Mouse (Mus musculus) forebrain, postnatal 0 days (tissue): ENCODE measurements around the gene Arid5a. TPM values are rescaled to one million over a fixed set of nuclear protein-coding genes. Genes with fewer than 3 reads are reported as not detected.
A peak's percentile ranks its signal among the peaks of the same experiment; 100 is the strongest.

Source experiments
- ATAC-seq: fragments of 200-750 bp; cut with Nextera tagmentation; 2 replicates; pipeline ENCODE4 v1.8.0; 2017; ENCODE audit warnings: mild to moderate bottlenecking, moderate library complexity
- DNase-seq: peaks from one replicate; pipeline ENCODE4 v3.0.0-alpha.2; 2015
- H3K27ac ChIP-seq: fragments of 300-500 bp; sonication (generic); 2 replicates; pipeline ENCODE4 v1.5.1; 2014; ENCODE audit warnings: low read depth, mild to moderate bottlenecking, antibody characterized with exemption, low read length, moderate library complexity, mixed read lengths
- H3K27me3 ChIP-seq: fragments of 300-500 bp; sonication (generic); 2 replicates; pipeline ENCODE4 v1.6.1; 2014; ENCODE audit warnings: mild to moderate bottlenecking, low read length, mixed read lengths; ENCODE audit not compliant: insufficient read depth
- H3K36me3 ChIP-seq: fragments of 300-500 bp; sonication (generic); 2 replicates; pipeline ENCODE4 v1.6.1; 2014; ENCODE audit warnings: mild to moderate bottlenecking, moderate library complexity; ENCODE audit not compliant: insufficient read depth
- H3K4me1 ChIP-seq: fragments of 300-500 bp; sonication (generic); 2 replicates; pipeline ENCODE4 v1.6.1; 2014; ENCODE audit warnings: antibody characterized with exemption; ENCODE audit not compliant: insufficient read depth
- H3K4me2 ChIP-seq: fragments of 300-500 bp; sonication (generic); 2 replicates; pipeline ENCODE4 v1.6.1; 2014; ENCODE audit warnings: low read depth, mild to moderate bottlenecking, moderate library complexity
- H3K4me3 ChIP-seq: fragments of 300-500 bp; sonication (generic); 2 replicates; pipeline ENCODE4 v1.5.1; 2014; ENCODE audit warnings: low read depth, low read length, mixed read lengths
- H3K9ac ChIP-seq: fragments of 300-500 bp; sonication (generic); 2 replicates; pipeline ENCODE4 v1.6.1; 2014; ENCODE audit warnings: mild to moderate bottlenecking
- H3K9me3 ChIP-seq: fragments of 300-500 bp; sonication (generic); 2 replicates; pipeline ENCODE4 v1.6.1; 2016; ENCODE audit warnings: low read length
- CTCF ChIP-seq: sonication (generic); IDR thresholded peaks from 2 replicates; pipeline ENCODE4 v1.5.1; 2016; ENCODE audit warnings: antibody characterized with exemption, control low read depth, low read depth
- WGBS: fragments of 180-500 bp; shearing (Covaris S2); extraction: QIAGEN DNeasy Blood & Tissue Kit; methylation state at CpG from one replicate; pipeline ENCODE4 v1.1.7; 2014; 5-methylcytosine and 5-hydroxymethylcytosine counted together
- polyA plus RNA-seq: library from polyadenylated mRNA; unstranded; fragments of >200 nt; fragmentation: Nextera tagmentation; extraction: Ambion mirVana; gene quantifications from 2 replicates; pipeline ENCODE4 v1.2.1, GENCODE M21; 2015
- total RNA-seq: library from RNA; depleted of rRNA; stranded (reverse); fragments of >200 nt; gene quantifications from 2 replicates; pipeline ENCODE4 v1.2.3, GENCODE M21; 2014

The Arid5a gene
- total and polyA plus RNA-seq, 2 experiments from 2014 or later: 3.4 to 9.8 TPM

DNA sequence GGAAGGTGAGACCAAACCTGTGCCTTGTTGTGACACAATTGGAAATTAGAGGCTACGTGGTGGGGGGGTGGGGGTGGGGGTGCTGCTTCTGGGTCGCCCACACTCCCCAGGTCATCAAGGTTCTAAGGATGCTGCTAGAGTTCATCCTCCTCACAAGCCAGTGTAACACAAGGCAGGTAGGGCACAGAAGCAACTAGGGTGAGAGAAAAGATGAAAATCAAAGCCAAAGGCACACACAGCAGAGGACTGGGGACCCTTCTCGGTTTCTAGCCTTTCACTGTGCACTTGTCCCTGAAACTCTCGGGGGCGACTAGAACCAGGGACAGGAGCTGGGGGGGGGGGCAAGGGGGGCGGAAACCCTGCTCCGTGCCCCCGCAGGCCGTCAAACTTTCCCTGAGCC, 4.6 kb upstream of the Arid5a start:
- Histone ChIP-seq H3K9me3 (no peaks in the 10 kb centered on the region), H3K36me3 (no peaks in the 10 kb centered on the region), H3K4me1 (no peaks in the 10 kb centered on the region), H3K9ac (peak overlapping the region; percentile 39), H3K27ac (peak overlapping the region; percentile 4; the same call in 1 of the 2 replicates), H3K4me3 (peak overlapping the region; percentile 33), H3K4me2 (peak overlapping the region; percentile 58), H3K27me3 (no peaks in the 10 kb centered on the region)
- 17% methylated on average over 9 of the region's 9 CpGs for WGBS
- ATAC-seq (no peak), DNase-seq (no peak)
- no peak for TF ChIP-seq CTCF

DNA sequence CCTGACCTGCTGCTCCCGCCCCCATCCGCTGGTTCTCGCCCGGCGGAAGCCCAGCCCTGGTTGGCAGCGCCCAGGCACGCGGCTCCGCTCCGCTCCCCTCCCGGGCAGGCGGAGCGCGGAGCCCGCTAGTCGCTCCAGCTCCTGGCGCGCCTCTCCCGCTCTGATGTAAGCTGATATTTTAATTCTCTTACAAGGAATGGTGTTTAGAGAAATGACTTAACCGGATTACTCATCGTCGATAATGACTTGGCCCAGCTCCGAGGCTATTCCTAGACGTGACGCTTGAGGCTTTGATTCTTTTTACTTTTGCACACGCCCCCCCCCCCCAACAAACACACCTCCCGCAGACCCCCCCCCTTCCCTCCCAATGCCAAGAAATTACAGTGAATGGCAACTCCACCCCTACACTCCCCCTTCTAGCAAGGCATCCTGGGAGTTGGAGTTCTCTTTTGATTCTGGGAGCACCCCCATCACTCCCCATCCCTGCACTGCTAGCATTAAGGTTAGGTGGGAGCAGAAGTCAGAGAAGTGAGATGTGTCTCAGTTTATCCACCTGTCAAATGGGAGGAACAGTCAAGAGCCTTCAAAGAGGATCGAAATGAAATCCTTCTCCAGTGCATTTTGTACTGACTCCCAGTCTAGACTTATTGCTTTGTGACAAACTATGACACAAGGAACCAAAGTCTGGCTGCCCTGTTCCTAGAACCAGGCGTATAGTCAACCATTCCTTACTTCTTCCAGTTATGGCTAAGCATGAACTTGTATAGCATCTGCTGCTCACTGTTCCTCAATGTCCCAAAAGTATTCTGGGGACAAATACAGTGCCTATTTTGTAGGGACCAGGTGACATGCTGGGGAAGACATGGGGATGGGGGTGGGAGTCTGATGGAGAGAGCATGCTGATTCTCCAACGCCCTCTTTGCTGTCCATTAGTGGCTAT, 3.9 kb upstream of the Arid5a start:
- 0 out of 2 replicates have a peak, but pooled peaks cover 2% of the 10 kb centered on the region for H3K27me3 ChIP-seq
- 9% methylated on average over 30 of the region's 30 CpGs for WGBS
- peak overlapping the region; percentile 58 for H3K4me2 ChIP-seq
- H3K9me3 ChIP-seq: no peaks in the 10 kb centered on the region
- DNase-seq (peak; percentile 89), ATAC-seq (peak; percentile 72)
- peak overlapping the region; percentile 4; the same call in 1 of the 2 replicates for H3K27ac ChIP-seq
- H3K9ac ChIP-seq: peak overlapping the region; percentile 39
- H3K4me1 ChIP-seq: peaks cover 6% of the 10 kb centered on the region; the same call in 1 of the 2 replicates
- no peaks in the 10 kb centered on the region for H3K36me3 ChIP-seq
- TF ChIP-seq CTCF: no peak
- peak overlapping the region; percentile 33 for H3K4me3 ChIP-seq

DNA sequence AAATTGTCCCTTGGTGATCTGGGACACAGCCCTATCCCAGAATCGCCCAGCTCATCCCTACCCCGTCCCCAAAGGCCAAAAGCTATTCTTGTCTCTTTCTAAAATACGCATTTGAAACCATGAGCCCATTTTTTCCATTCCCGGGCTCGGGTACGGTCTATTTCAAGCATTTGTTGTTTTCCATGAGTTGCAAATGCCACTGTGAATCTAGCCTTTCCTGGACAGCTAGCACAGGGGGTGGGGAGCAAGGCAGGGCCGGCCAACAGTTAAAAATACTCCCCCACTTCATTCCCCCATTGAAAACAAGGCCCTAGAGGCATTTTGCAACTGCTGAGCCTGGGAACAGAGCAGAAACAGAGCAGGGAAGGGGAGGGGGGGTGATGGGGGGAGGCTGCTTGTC, 2.8 kb upstream of the Arid5a start:
- Histone ChIP-seq H3K27ac (no peak overlapping the region), H3K9ac (no peak overlapping the region)
- no peak for ATAC-seq

GRCm38 (mm10) chr1:36306120-36306519, 1.4 kb upstream of the Arid5a start:
- DNase-seq (no peak), ATAC-seq (no peak)
- Histone ChIP-seq H3K27ac (no peak overlapping the region), H3K4me2 (no peak overlapping the region), H3K36me3 (no peaks in the 10 kb centered on the region), H3K27me3 (peaks cover 11% of the 10 kb centered on the region), H3K4me1 (peaks cover 6% of the 10 kb centered on the region; the same call in 1 of the 2 replicates), H3K9ac (no peak overlapping the region), H3K9me3 (no peaks in the 10 kb centered on the region), H3K4me3 (no peak overlapping the region)
- TF ChIP-seq CTCF: no peak
- WGBS: 83% methylated on average over 6 of the region's 6 CpGs

More for the DNA sequence above, 2.8 kb upstream of the Arid5a start:
- no peak for DNase-seq
- TF ChIP-seq CTCF: no peak
- 67% methylated on average over 7 of the region's 7 CpGs for WGBS
- Histone ChIP-seq H3K4me1 (peaks cover 6% of the 10 kb centered on the region; the same call in 1 of the 2 replicates), H3K36me3 (no peaks in the 10 kb centered on the region), H3K4me2 (no peak overlapping the region), H3K4me3 (no peak overlapping the region), H3K27me3 (peaks cover 11% of the 10 kb centered on the region), H3K9me3 (no peaks in the 10 kb centered on the region)

GRCm38 (mm10) chr1:36307121-36307494, 425 bp upstream of the Arid5a start:
- DNase-seq (peak; percentile 31), ATAC-seq (no peak)
- H3K9me3 ChIP-seq: no peaks in the 10 kb centered on the region
- no peaks in the 10 kb centered on the region for H3K36me3 ChIP-seq
- H3K9ac ChIP-seq: no peak overlapping the region
- H3K27ac ChIP-seq: no peak overlapping the region
- H3K4me2 ChIP-seq: no peak overlapping the region
- no peak overlapping the region for H3K4me3 ChIP-seq
- 67% methylated on average over 7 of the region's 7 CpGs for WGBS
- TF ChIP-seq CTCF: no peak
- peaks cover 6% of the 10 kb centered on the region; the same call in 1 of the 2 replicates for H3K4me1 ChIP-seq
- H3K27me3 ChIP-seq: peaks cover 11% of the 10 kb centered on the region

DNA sequence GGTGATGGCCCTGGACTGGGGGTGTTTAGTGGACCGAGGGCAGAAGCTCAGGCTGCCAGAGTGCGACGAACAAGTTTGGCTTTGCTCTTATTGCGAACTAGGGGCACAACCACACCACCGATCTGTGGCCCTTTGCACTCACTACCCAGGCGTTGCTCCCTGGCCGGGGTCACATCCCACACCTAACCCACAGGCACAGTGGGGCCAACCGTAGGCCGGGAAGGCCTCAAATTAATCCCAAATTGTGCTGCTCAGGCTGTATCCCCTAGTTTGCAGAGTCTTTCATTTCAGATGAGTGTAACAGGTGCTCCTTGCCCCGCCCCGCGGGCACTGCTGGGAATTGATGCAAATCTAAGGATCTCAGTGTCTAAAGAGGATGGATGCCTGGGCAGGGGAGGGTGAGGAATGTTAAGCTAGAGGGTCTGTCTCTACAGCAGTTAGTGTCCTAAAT, 943 bp downstream of the Arid5a start:
- Histone ChIP-seq H3K4me3 (peak overlapping the region; percentile 55), H3K36me3 (no peaks in the 10 kb centered on the region), H3K4me1 (peaks cover 6% of the 10 kb centered on the region; the same call in 1 of the 2 replicates), H3K27me3 (peaks cover 11% of the 10 kb centered on the region), H3K27ac (no peak overlapping the region), H3K9ac (peak overlapping the region; percentile 46), H3K9me3 (no peaks in the 10 kb centered on the region), H3K4me2 (peak overlapping the region; percentile 95)
- WGBS: 7% methylated on average over 12 of the region's 12 CpGs
- ATAC-seq: no peak
- TF ChIP-seq CTCF: no peak
- DNase-seq: no peak

GRCm38 (mm10) chr1:36308966-36309475, 1.5 kb downstream of the Arid5a start:
- peaks cover 11% of the 10 kb centered on the region for H3K27me3 ChIP-seq
- peaks cover 6% of the 10 kb centered on the region; the same call in 1 of the 2 replicates for H3K4me1 ChIP-seq
- H3K4me3 ChIP-seq: no peak overlapping the region
- WGBS: 53% methylated on average over 9 of the region's 9 CpGs
- TF ChIP-seq CTCF: no peak
- no peak overlapping the region for H3K9ac ChIP-seq
- no peak overlapping the region for H3K27ac ChIP-seq
- ATAC-seq: no peak
- H3K4me2 ChIP-seq: peak overlapping the region; percentile 95
- H3K9me3 ChIP-seq: no peaks in the 10 kb centered on the region
- H3K36me3 ChIP-seq: no peaks in the 10 kb centered on the region
- DNase-seq: no peak
